Mouse (Mus musculus): Measurements from ENCODE around the gene Atg4d.

DNA sequence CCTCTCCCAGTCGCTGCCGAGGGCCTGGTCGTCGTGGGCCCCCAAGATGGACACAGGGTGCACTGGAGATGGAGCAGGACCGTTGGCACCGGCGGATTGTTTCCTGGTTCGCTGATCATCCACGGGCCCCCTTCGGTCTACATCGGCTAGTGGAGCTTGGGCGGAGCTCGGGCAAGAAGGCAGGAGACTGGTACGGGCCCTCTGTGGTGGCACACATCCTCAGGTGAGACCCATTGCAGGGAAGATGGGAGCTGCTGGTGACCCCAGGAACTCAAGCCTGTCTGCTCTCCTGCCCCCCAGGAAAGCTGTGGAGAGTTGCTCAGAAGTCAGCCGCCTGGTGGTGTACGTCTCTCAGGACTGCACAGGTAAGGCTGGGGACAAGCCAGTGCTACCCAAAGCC, 3.2 kb downstream of the Atg4d start:
- TF ChIP-seq CTCF (IDR thresholded peaks at IDR 0.05; ENCODE audit: control insufficient read depth, insufficient read depth, insufficient read length) = no peak
- TF ChIP-seq MAX (IDR thresholded peaks at IDR 0.05) = no peak
- no peak for TF ChIP-seq USF1 (IDR thresholded peaks at IDR 0.05; ENCODE audit: low read depth)
- TF ChIP-seq FOSL1 (IDR thresholded peaks at IDR 0.05; ENCODE audit: insufficient read depth, low read length, poor library complexity, severe bottlenecking) = no peak

Measured in C2C12 (cell line).